Mouse (Mus musculus) liver, embryonic 14.5 days (tissue): ENCODE measurements around the gene Pglyrp2.

Experiments used
- CTCF ChIP-seq: IDR thresholded peaks from 2 replicates; pipeline ENCODE4 v1.5.1; 2016; ENCODE audit warnings: antibody characterized with exemption, low read depth, control low read depth
- EP300 ChIP-seq: IDR thresholded peaks from 2 replicates; pipeline ENCODE4 v1.6.1; 2016; ENCODE audit warnings: antibody characterized with exemption, low read depth

DNA sequence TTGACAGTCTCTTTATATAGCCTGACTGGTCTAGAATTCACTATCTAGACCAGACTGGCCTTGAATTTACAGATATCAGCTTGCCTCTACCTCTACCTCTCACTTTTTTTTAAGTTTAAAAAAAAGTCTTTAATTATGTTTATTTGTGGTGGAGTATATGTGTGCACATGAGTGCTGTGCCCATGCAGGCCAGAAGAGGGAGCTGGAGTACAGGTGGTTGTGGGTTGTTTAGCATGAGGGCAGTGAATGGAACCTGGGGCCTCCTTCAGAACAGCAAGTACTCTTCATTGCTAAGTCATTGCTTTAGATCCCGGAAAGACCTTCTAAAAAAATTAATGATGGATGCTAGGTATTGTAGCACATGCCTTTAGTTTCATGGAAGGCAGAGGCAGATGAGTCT is 25.1 kb upstream of the Pglyrp2 start:
- peak; percentile 33; the same call in 1 of the 2 replicates for TF ChIP-seq CTCF
- no peak for TF ChIP-seq EP300
